Mouse (Mus musculus) bone marrow, adult 2 months (tissue): ENCODE measurements around the gene Lnx2.

Experiments
- CTCF ChIP-seq: fragments of 200-500 bp; IDR thresholded peaks from 2 replicates; pipeline ENCODE4 v1.5.1; 2011; ENCODE audit warnings: low read length, control low read depth; ENCODE audit not compliant: control insufficient read depth, insufficient read depth
- POLR2A ChIP-seq: fragments of 200-500 bp; IDR thresholded peaks from 2 replicates; pipeline ENCODE4 v1.6.1; 2011; ENCODE audit warnings: low read depth, mild to moderate bottlenecking, control low read depth, low read length, borderline replicate concordance; ENCODE audit not compliant: control insufficient read depth

- TF ChIP-seq POLR2A (no peak), CTCF (no peak)
Observed at GRCm38 (mm10) chr5:147070791-147071516, 5.4 kb downstream of the Lnx2 start.
